Mouse (Mus musculus) activated CD4-positive, CD25-positive, alpha-beta regulatory T cell, adult 4 months (primary cell): ENCODE results near the gene Klra8. TPM values are rescaled to one million over a fixed set of nuclear protein-coding genes. Genes with fewer than 3 reads are reported as not detected.
"Not testable (repeated sequence)": the region's sequence is repeated elsewhere in the genome, so short reads cannot be mapped to it uniquely, and the experiment has no call there.

ENCODE experiments used
- ATAC-seq: one replicate; pipeline ENCODE4 v1.8.0; 2017
- polyA plus RNA-seq, 2 experiments: library from polyadenylated mRNA; unstranded; fragments of 100-300 nt; shearing (Covaris generic); gene quantifications; one replicate each; pipeline ENCODE4 v1.2.1; 2017

Klra8 gene
- not detected for polyA plus RNA-seq

- ATAC-seq = not testable (repeated sequence)
These were observed at the start of gene Klra8 for GRCm38 (mm10) chr6:130129798-130130197. Gene Klra8, minus strand, starts transcription at chr6:130129898.

GRCm38 (mm10) chr6:130110485-130110884 lies 19.2 kb downstream of the Klra8 start:
- ATAC-seq = no peak

GRCm38 (mm10) chr6:130102743-130103142 lies 27.0 kb downstream of the Klra8 start:
- not testable (repeated sequence) for ATAC-seq

GRCm38 (mm10) chr6:130092336-130092948 lies 37.3 kb downstream of the Klra8 start:
- ATAC-seq = no peak

GRCm38 (mm10) chr6:130067171-130067570 lies 62.5 kb downstream of the Klra8 start, which contains the start of gene Klra4:
Gene Klra4, minus strand, starts transcription at chr6:130067271.
- ATAC-seq = not testable (repeated sequence)

Other genes starting within 250 kb of the Klra8 start
- not detected for gene Klra5, start 212.2 kb downstream of the Klra8 start, polyA plus RNA-seq
- gene Klra6, start 102.9 kb downstream of the Klra8 start, polyA plus RNA-seq = not detected
- not detected for gene Klra4, start 62.6 kb downstream of the Klra8 start, polyA plus RNA-seq
- gene Klra9, start 63.2 kb upstream of the Klra8 start, polyA plus RNA-seq = not detected
- not detected for gene Klra7, start 103.4 kb upstream of the Klra8 start, polyA plus RNA-seq
- gene Klra10, start 152.0 kb upstream of the Klra8 start, polyA plus RNA-seq = not detected
- gene Klra3, start 207.7 kb upstream of the Klra8 start, polyA plus RNA-seq = not detected